Mouse (Mus musculus) cerebellum, postnatal 36 days (tissue): ENCODE measurements around the gene Fggy.

Experiments
- DNase-seq, 2 experiments: peaks; one replicate each; pipeline ENCODE4 v3.0.0; 2021 to 2022; ENCODE audit warnings: mixed read lengths in 2 of 2

Gene Fggy

DNA sequence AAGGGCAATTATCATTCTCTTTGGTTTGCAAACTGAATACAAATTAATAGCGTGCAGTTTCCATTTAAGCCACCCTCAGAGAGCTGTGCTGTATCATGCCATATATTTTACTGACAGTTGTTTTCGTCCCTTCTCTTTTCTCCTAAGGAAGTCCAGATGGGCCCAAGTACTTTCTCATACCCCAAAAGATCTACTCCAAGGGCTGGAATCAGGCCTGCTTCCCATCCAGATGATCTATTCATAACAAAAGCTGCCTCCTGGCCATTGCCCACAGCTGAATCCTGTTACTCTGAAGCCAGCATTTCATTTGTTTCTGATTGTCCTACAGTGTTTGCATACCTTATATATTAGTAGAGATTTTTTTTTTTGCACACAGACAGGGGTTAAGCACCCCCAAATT, 231.6 kb downstream of the Fggy start:
- DNase-seq: no peak

GRCm38 (mm10) chr4:95791913-95792475, 234.7 kb downstream of the Fggy start:
- DNase-seq: no peak

GRCm38 (mm10) chr4:95793647-95794328, 236.5 kb downstream of the Fggy start:
- DNase-seq: no peak

DNA sequence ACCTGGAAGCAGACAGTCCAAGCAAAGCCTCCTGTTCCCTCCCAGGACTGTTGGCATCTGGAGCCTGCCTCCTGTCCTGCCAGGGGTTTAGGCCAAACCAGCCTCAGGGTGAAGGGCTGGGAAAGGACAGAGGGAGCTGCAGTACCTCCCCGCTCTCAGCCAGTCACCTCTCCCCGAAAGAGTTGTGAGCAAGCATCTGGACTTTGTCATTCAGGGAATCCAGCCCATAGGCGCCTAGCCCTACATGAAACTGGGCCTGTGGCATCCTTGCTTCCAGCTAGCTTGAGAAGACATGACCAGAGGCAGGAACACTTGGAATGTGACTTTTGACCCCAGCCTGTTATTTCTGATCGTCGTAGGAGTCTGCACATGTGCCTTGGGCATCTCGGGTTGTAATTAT, 237.3 kb downstream of the Fggy start:
- no peak for DNase-seq

GRCm38 (mm10) chr4:95795283-95795682, 238.0 kb downstream of the Fggy start:
- no peak for DNase-seq

- DNase-seq: no peak
Observed at GRCm38 (mm10) chr4:95819650-95820049, 262.3 kb downstream of the Fggy start.

GRCm38 (mm10) chr4:95821906-95822579, 264.7 kb downstream of the Fggy start:
- no peak for DNase-seq

GRCm38 (mm10) chr4:95828164-95828563, 270.9 kb downstream of the Fggy start:
- DNase-seq: no peak

DNA sequence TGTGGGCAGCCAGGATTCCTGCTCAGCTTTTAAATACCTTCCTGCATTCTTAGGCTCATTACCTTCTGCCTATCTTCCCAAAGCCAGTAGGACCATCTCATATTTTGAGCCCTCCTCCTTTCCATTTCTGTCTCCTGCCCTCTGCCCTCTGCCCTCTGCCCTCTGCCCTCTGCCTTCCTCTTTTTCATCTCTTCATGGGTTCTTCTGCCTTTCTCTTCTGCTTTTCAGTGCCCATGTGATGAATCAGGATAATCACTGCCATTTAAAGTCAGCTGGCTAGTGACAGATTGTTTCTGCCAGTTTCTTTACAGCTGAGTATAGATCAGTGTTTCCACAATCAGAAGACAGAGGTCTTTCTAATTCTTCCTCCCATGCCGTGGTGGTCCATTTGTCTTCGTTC, 273.0 kb downstream of the Fggy start:
- no peak for DNase-seq

DNA sequence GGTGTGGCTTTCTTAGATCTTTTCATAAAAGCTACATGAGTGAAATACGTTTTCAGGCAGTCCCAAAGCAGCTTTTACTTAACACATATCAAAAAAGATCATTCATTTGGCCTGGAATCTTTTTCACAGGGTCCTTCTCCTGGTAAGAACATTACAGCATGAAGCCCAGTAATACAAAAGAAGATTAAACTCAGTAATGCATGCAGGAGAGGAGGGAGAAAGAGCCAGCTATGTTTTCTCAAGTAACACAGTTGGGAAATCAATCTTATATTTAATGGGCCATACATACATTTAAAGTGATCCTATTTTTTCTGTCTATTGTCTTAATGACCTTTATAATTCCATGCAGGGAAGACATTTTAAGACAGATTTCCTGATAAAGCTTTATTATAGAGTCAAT, 282.6 kb downstream of the Fggy start:
- DNase-seq: no peak

DNA sequence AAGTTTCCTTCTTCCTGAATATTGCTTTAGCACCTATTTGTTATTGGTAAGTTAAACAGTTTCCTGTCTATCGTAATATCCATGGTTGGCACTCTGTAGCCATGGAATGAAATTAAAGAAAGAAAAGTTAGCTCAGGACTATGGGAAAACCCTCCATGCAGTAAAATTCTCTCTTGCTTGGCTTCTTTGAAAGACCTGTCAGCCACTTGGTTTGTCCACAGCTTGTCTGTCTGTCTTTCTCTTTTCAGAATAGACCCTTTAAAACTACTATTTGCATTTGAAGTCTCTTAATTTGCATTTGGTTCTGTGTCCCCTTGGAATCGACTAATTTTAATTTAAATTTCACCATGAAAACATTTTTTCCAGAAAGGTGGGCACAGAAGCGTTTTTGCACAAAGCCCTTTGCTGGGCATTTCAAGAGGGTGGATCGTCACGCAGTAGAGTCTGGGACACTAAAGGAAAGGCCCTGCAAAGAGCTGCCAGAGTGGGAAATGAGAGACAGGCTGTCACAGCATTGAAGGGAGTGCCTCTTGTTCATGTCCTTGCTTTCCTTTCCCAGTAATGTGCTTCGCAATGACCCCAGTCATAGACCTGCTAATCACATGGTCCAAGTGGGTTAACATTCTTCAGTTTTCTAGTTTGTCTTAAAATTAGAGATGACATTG, 283.2 kb downstream of the Fggy start:
- no peak for DNase-seq

- no peak for DNase-seq
Observed at GRCm38 (mm10) chr4:95845981-95846617, 288.8 kb downstream of the Fggy start.

DNA sequence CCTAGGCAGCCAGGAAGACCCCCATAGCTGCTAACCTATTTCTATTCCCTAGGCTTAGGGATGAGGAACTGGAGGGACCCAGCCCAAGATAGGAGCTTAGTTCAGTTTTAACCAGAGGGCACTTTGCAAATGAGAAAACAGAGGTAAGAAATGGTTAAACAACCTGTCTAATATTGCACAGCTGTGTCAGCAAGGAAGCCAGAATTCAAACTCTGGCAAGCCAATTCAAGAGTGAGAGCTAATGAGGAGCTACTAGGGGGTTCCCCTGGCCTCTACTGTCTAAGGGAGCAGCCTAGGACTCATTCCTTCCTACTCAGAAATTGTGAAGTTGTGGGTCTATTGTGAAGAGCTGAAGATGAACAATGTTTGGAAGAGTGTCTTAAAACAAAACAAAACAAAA, 289.9 kb downstream of the Fggy start:
- DNase-seq: no peak

GRCm38 (mm10) chr4:95847664-95848063, 290.4 kb downstream of the Fggy start:
- no peak for DNase-seq

GRCm38 (mm10) chr4:95849497-95849896, 292.2 kb downstream of the Fggy start:
- no peak for DNase-seq

GRCm38 (mm10) chr4:95850044-95850739, 292.9 kb downstream of the Fggy start:
- no peak for DNase-seq

DNA sequence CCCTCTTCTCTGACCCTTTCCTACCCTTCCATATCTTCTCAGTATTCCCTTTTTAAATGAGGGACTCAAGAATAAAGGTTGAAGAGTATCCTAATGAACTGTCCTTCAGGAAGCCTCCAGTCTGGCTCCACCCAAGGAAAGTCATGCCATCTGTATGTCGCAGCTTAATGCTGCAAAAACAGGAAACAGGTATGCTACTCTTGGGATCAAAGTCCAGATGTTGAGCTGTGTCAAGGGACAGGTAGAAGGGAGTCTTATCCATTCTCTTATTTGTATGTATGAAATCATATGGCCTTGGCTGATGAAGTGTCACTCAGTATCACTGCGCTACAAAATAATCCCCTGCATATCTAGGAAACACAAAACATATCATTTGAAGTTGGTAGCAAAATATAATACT, 294.9 kb downstream of the Fggy start:
- DNase-seq: no peak

- no peak for DNase-seq
Observed at GRCm38 (mm10) chr4:95856008-95856407, 298.7 kb downstream of the Fggy start.

GRCm38 (mm10) chr4:95860601-95861000, 303.3 kb downstream of the Fggy start:
- no peak for DNase-seq

DNA sequence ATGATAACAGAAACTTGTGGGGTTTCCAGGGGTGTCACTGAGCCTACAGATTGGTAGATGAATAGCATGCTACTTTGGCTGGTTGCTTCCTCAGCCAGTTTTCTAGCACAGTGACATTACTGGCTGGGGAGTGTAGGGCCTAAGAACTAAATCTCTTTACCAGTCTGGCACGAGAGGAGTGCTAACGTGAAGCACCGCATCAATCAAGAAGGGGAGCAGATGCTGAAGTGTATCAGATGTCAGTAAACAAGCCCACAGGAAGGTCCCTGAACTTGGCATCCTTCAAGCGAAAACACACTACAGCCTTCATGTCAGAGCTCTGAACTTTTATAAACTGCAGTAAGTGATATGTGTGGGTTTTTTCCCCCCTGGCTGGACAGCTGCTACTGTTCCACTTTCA, 303.8 kb downstream of the Fggy start:
- DNase-seq: no peak

DNA sequence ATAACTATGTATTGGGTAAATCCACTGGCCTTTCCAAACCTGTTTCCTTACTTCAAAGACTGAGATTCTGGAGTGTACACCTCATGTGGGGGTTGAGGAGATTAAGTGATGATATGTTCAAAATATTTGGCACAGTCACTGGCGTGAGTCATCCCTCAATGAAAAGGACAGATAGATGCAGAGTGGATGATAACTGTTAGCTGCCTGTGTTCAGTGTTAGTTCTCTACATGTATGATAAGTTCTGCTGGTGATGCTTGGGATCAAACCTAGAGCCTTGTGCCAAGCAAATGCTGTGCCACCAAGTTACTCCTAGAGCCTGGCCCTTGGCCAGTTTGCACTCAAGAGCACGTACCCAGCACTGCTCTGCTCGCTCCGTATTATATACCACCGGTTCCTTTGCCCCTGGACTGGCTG, 304.4 kb downstream of the Fggy start:
- no peak for DNase-seq

DNA sequence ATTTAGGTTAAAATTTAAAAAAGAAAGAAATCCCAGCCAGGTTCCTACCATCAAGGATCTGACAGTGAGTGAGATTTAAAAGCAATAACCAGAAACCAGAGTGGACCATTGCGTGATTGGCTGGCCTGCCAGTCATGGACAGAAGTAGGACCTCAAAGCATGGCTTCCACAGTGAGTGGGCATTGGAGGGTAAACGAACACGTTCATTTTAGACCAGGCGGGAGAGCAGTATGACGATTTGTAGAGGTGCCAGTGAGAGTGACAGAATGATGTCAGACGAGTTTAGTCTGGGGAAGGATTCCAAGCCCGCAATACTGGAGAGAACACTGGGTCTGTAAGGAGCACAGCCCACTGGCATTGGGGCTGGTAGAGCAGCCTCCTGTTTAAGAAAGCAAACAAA, 305.0 kb downstream of the Fggy start:
- no peak for DNase-seq
